Mouse (Mus musculus): Measurements from ENCODE around the gene Crygs.
A peak's percentile ranks its signal among the peaks of the same experiment; 100 is the strongest.

The Crygs gene

DNA sequence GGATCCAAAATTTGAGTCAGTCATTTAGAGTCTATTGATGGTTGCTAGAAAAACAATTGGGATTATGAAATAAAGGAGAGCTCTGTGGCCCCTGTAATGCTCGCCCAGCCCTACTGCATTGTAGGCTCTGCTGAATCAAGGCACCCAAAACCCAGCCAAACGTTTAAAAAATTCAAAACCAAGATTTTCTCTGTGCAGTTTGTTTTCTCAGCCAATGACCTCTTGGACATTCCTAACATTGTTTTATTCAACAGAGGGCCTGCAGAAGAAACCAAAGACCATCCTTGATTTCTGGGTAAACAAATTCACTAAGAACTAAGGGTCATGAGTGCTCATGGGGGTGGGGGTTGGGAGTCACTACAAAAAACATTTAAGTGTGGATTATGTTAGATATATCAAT is at the start of gene Crygs:
Gene Crygs, minus strand, starts transcription at position 101 of the 400 bp plus-strand sequence.
- ATAC-seq (ENCODE audit: low TSS enrichment), result no peak

DNA sequence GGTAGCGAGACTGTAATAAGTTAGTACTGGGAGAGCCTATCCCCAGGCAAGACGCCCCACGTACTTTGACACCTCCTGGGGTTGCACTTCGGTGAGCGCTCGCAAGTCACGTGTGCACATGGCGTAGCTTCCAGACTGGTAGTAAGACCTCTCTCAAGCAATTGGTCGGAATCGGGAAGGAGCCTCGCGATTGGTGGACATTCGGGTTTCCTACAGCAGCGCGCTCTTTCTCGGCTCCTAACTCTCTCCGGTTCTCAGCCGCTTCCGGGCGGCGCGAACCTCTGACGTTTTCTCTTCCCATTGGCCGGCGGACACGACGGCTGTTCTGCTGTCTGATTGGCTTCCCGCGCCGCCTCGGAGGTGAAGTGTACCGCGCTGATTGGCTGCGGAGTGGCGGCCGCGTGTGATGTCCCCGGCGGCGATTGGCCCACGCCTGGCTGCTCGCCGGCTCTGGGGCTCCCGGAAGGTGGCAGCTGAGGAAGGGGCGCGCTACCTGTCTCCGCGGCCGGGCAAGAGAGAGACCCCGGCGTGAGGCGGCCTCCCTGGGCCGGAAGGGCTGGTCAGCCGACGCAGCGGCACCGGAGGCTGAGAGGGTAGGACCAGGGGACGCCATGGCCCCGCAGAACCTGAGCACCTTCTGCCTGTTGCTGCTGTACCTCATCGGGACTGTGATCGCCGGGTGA is 46.2 kb upstream of the Crygs start, which contains the start of the genes Tbccd1 and Dnajb11:
Gene Tbccd1, minus strand, starts transcription at position 239 of the 683 bp plus-strand sequence.
Gene Dnajb11, plus strand, starts transcription at position 415 of the 683 bp plus-strand sequence.
- peak; percentile 99 for ATAC-seq (ENCODE audit: low TSS enrichment)

DNA sequence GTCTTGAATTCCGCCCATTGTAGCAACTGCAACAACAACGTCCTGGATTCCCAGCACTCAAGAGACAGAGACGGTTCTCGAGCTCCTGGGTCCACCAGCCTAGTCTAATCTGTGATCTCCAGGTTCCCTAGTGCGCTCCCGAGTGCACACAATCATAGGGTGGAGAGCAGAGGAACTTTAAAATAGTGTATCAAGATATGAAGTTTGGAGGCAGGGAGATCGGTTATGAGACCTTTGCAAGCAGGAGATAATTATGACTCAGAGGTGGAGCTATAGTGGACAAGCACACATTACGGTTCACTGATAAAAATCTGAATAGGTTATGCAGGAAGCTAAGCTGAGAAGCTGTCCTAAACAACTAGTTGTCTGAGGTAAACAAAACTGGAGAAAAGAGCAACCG is 45.4 kb upstream of the Crygs start:
- ATAC-seq (ENCODE audit: low TSS enrichment), result no peak

DNA sequence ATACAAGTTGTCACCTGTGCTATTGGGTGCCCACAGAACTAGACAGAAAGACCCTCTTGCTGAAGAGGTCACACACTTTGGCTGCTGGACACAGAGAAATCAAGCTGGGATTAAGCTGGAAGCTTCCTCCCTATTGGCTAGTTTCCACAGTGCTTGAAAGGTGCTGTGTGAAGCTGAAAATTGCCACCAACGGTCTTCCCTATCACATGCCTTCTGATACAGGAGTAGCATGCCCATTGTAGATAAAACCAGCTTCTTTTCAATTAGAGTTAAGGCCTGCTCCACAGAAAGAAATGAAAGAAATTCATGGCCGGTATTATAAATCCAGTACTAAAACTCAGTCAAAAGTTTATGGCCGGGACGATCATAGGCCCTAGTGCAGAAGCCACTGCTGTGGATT is 41.3 kb upstream of the Crygs start:
- ATAC-seq (ENCODE audit: low TSS enrichment), result no peak

DNA sequence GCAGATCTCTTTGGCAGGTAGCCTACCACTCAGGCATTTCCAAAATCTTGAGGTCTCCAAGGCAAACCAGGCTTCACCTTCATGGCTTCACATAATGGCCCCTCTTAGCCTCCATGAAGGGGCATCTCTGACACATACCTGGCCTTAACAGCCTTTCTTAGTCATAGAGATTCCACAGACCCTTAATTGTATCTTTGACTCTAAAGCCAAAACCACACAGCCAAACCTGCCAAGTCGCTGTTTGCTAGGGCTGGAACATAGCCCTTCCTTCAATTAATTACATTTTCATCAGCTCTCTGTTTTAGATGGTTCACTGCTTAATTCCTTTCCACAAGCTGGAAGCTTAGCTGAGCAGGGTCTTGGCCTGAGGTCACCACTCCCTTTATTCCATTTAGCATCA is 37.0 kb upstream of the Crygs start:
- no peak for ATAC-seq (ENCODE audit: low TSS enrichment)

DNA sequence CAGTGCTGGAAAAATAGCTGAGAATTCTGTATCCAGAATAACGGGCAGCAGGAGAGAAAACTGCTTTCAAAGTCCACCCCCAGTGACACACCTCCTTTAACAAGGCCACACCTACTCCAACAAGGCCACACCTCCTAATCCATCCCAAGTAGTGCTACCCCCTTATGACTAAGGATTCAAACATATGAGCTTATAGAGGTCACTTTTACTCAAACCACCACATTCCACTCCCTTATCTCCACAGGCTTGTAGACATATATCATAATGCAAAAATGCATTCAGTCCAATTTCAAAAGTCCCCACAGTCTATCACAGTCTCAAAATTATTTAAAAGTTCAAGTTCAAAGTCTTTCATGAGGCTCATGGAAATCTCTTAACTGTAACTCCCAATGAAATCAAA is 36.3 kb upstream of the Crygs start:
- ATAC-seq (ENCODE audit: low TSS enrichment), result no peak

DNA sequence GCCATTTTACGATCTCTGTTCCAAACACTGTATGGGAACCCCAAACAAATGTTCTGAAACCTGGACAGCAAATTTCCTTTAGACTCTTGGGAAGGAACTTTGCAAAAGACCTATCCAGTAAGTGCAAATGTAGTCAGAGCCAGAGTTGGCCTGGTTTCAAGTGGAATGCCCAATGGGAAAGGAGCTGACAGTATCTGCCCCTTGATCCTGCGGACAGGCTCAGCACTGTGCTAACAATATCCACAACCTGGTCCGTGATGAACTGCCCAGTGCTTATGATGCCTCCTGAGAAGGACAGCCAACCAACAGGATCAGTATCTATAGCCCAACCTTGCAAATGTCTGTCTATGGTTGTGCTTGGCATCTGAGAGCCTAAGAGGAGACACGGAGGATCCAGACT is 34.1 kb upstream of the Crygs start:
- ATAC-seq (ENCODE audit: low TSS enrichment), result no peak

DNA sequence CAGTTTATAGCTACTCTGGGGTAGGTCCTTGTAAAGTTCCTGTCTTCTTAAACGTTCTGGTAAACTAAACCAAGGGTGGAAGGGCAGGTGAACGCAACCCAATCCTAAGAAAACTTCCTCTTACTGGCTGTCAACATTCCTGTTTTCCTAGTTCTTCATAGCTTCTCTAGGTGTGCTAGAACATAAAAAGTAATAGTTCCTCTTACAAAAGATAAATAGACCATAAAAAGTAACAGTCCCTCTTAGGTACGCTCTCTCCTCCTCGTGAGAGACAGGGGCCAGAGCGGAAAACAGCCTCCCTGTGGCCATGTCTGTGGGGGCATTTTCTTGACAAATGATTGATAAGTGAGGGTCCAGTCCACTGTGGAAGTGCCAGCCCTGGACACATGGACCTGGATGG is 33.5 kb upstream of the Crygs start:
- no peak for ATAC-seq (ENCODE audit: low TSS enrichment)

DNA sequence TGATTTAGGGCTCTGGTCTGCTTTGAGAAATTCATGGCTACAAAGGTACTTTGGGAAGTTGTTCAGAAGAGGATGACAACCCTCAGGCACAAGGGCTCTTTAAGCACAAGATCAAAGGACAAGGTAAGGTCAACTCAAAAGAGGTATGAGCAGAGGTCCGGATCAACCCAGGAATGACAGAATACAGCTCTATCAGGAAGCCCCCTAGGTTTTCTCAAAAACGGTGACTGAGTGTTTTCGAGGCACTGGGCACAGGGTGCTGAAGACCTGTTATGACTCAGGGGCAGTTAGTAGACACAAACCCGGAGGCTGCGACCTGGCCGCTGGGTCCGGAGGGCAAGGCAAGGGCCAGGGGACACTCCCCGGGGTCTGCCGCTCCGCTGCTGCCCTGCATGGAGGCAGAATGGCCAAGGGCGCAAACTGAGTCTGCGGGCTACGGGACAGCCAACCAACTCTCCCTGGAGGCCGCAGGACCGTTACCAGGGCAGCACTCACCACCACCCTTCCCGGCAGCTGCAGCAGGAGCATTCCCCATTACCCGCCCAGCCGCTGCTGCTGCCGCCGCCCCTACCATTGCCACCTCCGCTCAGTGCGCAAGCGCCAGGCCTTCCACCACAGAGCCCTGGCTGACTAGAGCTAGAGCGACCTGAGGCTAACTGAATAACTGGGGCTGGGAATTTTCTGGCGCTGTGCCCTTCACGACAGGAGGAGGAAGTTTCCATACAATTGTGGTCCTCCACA is 32.9 kb upstream of the Crygs start:
- peak; percentile 97 for ATAC-seq (ENCODE audit: low TSS enrichment)

DNA sequence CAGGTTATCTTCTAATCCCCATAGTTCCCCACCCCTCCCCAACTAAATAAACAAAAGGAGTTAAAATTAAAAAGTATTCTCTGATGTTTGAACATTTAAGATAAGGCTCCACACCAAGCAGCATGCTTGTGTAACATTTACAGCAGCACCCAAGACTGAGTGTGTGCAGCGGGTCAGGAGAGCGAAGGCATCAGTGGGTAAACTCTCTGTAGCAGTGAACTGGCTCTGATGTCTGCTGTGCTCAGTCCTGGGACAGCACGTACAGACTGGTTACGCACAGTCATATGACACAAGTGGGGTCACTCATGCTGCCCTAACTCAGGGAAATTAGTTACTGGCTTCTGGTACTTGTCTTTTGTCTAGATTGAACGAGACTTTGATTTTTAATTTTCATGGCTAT is 31.5 kb upstream of the Crygs start:
- no peak for ATAC-seq (ENCODE audit: low TSS enrichment)

DNA sequence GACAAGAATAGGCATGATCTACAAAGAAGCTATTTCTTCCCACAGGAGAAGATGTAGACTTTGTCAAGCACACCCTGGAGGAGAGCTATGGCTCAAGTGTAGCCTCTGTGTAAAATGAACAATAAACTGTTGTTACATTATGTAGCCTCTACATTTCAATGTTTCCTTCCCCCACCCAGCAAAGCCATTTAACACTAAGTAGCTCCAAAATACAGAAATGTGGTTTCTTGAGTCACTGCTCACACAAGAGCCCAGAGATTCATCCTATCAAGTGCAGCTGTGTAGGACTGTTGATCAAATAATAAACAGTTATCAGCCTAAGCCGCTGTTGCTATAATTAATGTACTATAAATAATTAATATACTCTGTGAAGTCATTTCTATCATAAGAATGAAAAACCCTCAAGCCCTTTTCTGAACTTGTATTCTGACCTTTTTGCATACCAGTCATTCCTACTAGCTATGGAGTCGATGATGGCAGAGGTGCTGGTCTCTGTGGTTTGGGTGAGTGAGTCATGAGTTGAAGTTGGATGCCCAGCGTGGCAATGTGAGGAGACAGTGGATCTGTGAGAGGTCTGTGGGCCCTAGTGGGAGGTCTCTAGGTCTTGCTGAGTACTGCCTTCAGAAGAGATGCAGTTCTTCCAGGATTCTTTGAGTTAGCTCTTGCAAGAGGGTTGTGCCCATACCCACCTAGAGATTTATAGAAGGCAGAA is 27.9 kb upstream of the Crygs start:
- no peak for ATAC-seq (ENCODE audit: low TSS enrichment)

DNA sequence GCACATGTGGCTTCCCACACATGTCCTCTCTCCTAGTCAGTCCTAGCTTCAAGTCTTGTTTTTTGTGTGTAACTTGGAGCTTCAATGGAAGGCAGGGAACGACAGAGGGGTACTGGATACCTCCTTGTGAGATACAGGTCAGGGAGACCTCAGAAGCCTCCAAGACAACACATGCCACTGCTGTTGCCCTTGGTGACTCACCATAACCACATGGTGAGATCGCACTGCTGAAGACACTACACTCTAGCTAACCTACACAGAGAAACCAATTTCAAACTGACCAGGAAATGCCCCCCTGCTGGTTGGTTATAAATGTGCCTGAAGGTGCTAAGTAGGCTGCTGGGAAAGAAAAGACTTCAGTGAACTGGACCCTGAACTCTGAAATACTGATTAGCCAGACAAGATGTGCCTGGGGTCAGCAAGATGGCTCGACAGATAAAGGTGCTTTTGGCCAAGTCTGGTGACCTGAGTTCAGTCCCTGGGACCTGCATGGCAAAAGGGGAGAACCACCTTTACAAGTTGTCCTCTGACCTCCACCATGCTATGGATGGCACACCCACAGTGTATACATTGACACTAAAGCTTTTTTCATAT is 21.7 kb upstream of the Crygs start:
- ATAC-seq (ENCODE audit: low TSS enrichment), result no peak

DNA sequence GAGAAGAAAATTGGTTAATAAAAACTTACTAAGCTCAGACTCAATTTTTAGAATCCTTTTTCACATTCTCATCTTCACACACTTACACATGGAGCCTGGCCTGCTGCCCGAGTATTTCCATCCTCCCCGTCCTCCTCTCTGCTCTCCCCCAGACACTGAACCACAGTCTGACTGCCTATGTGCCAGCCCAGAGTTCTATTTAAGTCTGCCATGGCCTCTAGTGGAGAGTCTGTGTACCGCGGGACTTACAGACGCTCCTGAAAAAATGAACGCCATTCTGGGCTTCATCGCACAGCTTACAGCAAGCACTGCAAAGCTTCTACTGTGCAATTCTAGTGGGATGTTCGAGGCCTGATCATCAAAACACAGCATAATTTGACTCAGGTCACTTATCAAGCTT is 9.4 kb upstream of the Crygs start:
- peak; percentile 100 for ATAC-seq (ENCODE audit: low TSS enrichment)

DNA sequence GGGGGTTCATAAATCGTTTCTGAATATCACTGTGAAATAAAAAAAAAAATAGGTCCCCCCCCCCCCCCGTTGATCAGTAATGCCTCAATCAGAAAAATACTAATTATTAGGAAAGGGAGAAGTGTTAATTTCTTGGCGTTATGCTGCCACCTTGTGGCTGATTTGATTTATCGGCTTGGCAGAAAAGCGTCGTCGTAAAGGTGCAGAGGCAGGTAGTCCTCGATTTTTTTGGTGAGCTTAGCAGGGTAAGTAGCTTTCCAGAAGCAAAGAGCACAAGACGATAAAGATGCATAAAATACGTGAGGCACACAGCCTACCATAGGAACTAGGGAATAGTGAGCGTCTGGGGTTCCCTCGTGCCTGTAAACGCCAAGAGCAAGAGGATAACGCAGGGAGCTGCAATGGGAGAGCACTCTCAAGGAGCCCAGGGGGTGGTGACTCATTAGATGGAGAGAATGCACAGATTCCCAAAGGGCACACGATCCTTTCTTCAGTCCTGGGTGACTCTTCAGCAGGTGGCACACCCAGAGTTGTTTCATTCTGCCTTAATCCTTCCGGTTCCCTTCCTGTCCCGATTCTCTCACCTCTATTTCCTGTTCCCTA is 3.8 kb downstream of the Crygs start:
- ATAC-seq (ENCODE audit: low TSS enrichment), result peak; percentile 73

DNA sequence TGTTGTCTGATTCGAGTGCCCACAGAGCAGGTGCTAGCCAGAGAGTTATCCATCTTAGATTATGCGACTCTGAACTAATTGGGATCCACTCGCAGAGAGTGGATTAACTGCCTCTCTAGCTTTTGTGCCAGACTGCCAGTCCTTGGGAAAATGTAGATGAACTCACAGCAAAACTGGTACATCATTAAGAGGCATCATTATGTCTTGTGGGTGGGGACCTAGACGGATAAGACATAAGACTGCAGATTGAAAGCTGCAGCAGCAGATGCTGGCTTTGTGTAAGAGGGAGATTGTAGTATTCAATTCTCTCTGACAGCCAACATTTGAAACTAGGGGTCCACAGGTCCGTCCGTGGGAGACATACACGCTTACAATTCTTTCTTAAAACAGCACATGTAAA is 8.6 kb downstream of the Crygs start:
- ATAC-seq (ENCODE audit: low TSS enrichment), result no peak

DNA sequence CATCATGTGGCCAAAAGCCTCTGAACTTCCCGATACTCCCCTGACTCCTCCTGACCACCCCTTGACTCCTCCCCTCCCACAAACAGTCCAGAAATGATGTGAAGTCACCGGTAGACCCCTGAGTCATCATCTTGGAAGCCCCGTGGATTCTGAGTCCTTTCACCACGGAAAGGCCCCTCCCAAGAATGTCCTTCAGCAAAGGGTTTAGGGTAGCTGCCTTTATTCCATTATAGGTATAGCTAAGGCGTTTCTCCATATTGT is 10.6 kb downstream of the Crygs start:
- ATAC-seq (ENCODE audit: low TSS enrichment), result no peak

DNA sequence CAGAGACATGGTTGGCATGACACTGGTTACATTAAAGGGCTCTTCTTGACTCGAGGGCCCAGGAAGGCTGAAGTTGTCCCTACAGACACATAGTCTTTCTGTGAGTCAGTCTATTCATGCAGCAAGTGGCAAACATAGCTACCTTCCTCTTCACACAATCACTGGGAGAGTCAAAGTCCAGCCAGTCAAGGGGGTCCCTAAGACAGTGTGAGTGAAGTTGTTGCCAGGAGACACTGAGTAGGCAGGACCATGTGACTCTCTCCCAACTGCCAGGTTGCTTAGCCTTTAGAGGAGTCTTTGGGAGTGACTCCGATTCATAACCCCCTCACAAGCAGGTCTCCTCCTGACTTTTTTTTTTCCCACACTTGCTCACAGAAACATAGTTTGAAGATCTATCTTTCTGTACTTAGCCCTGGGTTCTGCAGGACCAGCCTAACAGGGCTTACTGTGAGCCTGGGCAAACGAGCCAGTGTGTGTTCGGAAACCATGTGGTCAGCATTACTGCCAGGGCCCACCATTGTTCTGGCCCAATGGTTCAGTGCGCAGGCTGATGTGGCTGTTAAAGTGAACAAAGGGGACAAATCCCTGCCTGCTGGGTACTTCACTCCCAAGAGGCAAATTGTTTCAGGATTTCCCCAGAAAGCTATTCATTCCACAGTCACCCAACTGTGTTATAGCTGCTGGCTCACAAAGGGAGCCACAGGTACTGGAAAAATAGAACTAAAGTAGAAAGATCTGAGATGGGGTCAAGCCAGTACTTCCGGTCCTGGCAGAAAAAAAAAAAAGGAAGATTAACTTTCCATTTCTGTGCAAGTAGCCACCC is 11.1 kb downstream of the Crygs start:
- no peak for ATAC-seq (ENCODE audit: low TSS enrichment)

DNA sequence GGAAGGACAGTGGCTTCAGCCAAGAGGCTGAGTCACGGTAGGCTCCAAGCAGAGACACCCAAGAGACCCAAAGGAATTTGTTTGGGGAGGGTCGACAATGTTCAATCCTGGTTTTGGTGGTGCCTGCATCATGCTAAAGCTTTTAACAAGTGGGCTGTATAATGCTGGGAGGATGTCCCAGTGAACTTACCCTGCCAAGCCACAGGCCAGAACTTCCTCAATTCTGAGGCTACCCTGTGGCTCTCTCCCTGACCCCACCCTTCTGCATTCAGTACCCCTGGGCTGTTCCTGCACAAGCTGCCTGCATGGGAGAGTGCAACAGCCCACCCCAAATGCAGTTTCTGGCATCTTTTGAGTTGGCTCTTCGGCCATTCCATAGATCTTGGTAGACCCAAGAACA is 12.9 kb downstream of the Crygs start:
- no peak for ATAC-seq (ENCODE audit: low TSS enrichment)

DNA sequence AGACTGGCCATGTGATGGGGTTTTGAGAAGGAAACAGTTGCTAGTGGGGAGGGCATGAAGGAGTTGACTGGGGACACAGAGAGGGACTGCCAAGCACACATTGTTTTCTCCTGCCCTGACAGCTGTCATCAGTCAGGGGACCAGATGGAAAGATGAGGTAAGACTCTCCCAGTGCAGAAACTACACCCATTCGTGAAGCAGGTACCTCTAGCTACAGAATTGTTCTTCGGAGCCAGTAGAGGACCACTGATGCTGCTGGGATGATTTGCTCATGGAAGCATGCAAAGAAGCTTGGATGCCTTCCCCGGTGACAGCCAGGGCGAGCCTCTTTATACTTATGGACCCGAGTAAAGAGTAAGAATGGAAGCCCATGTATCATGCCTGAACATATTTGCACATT is 13.9 kb downstream of the Crygs start:
- no peak for ATAC-seq (ENCODE audit: low TSS enrichment)

DNA sequence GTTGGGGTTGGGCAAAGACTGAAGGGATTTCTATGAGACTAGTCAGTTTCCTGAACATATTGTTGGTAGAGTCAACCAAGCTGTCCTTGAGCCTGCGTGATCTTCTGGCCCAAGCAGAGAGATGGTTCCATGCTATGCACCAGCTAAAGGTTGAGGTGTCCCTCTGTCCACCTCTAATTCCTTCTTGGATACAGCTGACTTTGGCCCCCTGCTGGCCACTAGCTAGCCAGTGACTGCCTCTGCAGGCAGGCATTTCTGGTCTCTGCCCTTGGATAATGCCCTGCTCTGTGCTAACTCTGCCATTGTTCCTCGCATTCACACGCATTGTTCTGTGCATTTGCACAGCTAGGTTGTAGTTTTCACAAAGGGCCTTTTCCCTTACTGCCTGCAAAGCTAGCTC is 15.9 kb downstream of the Crygs start:
- no peak for ATAC-seq (ENCODE audit: low TSS enrichment)

DNA sequence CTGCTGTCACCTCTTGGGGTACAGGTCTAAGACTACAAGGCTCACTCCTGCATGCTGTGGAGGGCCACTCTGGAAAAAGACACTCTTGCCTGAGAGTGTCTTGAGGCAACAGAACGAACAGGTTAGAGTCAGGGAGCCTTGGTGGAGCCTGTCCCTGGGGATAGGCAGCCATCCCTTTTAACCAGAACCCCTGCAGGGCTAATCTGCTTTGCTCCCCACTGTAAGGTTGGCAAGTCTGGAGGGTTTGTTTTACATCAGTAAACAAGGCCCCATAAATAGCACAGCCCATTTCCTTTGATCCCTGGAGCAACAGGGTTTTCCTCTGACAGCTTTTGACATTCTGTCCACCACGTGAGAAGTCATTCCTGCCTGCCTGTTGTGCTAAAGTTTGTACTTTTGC is 20.1 kb downstream of the Crygs start:
- ATAC-seq (ENCODE audit: low TSS enrichment), result no peak
